Mouse (Mus musculus): ENCODE measurements at regions not wholly inside any gene's neighbourhood (a gene's known extent, or its start where the extent isn't known, plus 50 kb on each side); places are given as distances from the start of the nearest gene placed in this dataset.
A peak's percentile ranks its signal among the peaks of the same experiment; 100 is the strongest.

DNA sequence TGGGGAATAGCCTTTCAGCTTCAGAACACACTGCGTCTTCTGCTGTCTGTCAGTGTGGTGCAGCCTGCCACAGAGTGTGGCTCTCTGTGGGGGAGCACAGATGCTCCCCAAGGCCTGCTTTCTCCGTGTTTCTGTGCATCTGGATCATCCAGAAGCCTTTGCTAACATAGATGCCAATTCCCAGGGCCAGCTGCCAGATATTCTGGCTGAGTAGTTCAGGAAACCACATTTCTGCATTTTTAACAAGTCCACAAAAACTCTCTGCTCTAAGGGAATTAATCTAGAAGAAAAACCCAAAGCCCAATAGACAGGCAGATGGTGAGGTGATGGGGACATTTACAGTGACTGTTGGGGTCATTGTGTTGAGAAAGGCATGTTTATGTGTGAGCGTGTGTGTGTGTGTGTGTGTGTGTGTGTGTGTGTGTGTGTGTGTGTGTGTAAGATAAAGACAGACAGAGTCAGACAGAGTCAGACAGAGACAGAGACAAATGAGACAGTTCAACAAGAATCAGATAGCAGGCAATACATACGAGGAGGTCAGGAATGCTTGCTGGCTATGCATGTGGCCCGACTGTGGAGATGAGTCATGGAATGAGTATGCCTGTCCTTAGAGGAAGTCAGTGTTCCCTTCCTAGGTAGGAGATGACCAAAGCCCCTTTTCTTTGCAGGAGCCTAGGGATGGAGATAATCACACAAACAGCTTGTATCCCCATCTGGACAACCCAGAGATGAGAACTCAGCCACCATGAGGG lies 176.3 kb upstream of the Spaca1 start:
- DNase-seq (ENCODE audit: low spot score in 2 of 2): peak in 1 of 2 experiments; percentile 50

DNA sequence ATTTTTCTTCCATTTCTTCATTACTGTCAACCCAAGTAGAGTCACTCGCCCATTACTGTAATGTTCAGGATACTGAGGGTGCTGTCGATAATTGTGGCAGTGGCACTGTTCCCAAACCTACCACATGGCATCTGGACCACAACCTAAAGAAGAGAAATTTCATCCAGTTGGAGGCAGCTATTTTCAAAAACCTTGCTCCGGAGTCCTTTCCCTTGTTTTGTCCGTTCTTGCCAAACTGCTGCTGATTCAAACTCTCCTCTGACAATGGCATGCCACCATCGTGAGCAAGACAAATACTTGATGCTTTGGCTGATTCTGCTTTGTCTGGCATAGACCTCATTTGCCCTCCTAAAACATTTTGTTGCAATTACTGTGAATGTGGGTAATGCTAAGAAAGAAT lies 176.9 kb upstream of the Spaca1 start:
- DNase-seq (ENCODE audit: low spot score in 2 of 2): no peak

DNA sequence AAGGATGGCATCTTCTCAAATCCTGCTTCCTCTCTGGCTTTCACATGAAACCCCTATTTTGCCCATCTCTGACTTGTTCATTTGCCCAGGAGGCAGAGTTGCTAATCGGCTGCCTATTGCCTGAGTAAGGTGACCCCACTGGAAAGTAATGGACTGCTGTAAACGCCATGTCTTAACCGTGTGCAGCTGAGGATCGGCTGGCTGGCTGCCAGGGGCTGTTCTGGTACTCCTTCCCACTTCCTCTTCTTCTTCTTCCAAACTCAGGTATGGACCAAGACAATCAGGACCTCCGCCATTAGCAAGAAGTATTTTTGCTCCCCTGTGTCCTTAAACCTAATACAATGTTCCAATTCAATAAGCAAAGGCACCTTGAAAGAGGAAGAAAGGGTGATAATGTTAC lies 177.6 kb upstream of the Spaca1 start:
- no peak for DNase-seq (ENCODE audit: low spot score in 2 of 2)

DNA sequence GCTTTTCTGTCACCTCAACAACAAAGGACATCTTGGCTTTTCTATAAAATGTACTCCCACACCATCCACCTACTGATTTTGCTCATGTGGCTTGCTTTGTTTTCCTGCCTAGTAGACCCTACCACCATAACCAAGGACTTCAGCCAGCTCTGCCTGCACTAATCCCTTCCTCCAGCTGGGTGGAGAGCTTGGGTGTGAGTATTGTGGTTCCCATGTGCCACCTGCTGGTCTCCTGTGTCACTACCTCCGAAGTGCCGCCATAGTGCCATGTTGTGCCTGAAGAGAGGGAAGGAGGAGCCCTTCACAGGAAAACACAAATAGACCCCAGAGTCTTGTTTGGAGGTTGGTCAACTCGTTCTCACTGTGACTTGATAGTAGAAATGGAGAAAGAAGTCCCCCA lies 181.3 kb upstream of the Spaca1 start:
- peak; percentile 47 to 78 for DNase-seq (ENCODE audit: low spot score in 2 of 2)

DNA sequence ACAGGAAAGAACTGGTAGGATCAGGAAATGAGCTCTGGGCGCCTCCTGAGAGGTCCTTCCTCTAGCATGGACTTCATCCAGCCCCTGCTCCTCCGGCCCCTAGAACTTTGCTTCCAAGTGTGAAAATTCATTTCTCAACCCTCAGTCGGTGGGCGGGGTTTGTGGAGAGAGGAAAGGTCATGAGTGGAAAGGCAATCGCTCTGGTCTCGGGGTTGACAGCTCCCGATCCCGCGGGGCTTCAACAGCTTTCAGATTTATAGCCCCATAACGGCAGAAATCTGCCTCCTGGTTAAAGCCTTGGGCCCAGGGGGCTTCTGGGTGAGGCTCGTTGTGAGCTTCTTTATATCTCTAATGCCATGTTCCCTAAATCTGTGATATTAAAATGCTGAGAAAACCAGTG lies 184.2 kb upstream of the Spaca1 start:
- DNase-seq (ENCODE audit: low spot score in 2 of 2): no peak

- no peak for DNase-seq (ENCODE audit: low spot score in 2 of 2)
These were observed 184.7 kb upstream of the Spaca1 start for GRCm38 (mm10) chr4:34234645-34235044.

- no peak for DNase-seq (ENCODE audit: low spot score in 2 of 2)
These were observed 187.8 kb upstream of the Spaca1 start for GRCm38 (mm10) chr4:34237791-34238190.

GRCm38 (mm10) chr4:34239624-34240023 lies 189.6 kb upstream of the Spaca1 start:
- no peak for DNase-seq (ENCODE audit: low spot score in 2 of 2)

DNA sequence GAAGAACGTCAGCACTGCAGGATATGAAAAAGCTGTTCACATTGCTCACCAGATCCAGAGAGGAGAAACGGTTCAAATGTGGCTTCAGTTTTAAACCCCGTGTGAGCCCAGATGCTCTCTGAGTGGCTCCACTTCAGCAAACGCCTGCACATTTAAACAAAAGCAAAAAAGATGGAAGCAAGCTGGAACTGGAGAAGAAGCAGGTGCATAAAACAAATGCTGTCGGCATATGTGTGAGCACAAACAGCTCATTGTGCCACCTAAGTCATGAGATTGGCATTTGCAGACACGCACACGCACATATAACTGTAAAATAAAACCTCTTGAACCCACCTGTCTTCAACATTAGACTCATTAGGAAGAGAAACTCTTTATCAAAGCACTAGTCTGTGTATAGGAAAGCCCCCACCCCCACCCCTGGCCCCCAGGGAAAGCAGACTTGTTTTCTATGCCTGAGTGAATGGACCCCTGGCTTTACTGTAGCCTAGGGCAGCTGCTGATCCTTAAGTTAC lies 191.1 kb upstream of the Spaca1 start:
- no peak for DNase-seq (ENCODE audit: low spot score in 2 of 2)

- no peak for DNase-seq (ENCODE audit: low spot score in 2 of 2)
These were observed 191.7 kb upstream of the Spaca1 start for GRCm38 (mm10) chr4:34241673-34242072.

DNA sequence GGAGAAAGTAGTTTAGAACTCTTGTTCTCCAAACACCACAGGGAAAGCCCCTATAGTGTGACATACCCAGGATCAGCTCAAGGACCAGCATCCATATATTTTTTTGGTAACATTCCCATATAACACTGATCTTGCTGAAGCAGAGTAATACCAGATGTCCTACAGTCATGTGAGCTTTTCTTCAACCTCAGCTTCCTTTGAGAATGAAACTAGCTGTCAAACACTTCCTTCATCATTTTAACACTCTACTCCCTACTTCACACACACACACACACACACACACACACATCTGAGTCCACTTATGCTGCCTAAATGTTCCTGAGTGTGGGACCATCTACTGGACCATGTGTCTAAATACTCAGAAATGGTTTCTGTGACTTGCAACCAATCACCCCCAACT lies 209.5 kb upstream of the Spaca1 start:
- DNase-seq (ENCODE audit: low spot score in 2 of 2): no peak

DNA sequence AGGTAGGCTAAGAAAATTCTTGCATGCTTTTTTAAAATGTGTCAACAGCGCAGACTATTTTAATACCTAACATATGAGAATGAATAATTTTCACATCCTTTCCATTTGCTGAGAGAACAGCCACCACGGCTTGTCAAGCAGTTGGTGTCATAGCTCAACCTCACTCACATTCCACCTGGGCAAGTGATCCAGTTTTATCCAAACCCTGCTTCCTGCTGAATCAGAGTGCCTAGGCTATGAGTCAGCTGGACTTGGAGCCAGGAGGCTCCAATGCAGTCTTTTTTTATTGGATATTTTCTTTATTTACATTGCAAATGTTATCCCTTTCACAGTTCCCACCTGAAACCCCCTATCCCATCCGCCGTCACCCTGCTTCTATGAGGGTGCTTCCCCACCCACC lies 210.5 kb upstream of the Spaca1 start:
- DNase-seq (ENCODE audit: low spot score in 2 of 2): no peak

DNA sequence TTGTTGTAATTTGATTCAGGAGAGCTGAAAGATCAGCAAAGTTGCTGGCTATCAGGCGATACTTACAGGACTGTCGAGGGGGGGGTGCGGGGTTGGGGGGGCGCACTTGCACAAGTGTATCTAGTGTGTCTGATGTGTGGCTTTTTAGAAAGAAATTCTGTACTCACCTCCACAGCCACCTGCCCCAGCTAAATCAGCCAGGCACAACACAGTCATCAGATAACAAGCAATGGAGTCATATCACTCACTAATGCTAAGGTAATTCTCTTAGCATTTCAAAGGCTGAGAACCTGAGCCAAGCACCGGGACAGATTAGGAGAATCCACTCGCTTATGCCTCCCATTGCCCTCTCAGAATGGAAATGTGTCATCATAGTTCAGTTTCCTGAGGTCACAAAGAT lies 211.8 kb upstream of the Spaca1 start:
- DNase-seq (ENCODE audit: low spot score in 2 of 2): no peak

DNA sequence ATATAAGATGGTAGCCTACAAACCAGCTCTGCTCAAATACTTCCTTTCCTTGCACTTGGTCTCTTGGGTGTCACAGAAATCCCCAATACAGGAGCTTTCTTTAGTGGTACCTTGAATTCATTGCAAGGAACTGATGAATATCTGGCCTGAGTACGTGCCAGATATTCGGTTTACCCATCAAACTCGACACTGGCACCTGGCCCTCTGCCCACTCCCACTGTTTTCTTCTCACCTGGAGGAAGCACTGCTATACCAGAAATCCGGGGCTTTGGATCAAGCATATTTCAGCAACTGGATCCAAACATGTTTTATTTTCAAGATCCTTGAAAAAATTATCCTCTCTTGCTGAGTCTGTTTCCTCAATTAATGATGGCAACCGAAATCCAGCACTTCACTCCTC lies 214.4 kb upstream of the Spaca1 start:
- peak in 1 of 2 experiments; percentile 37 for DNase-seq (ENCODE audit: low spot score in 2 of 2)

DNA sequence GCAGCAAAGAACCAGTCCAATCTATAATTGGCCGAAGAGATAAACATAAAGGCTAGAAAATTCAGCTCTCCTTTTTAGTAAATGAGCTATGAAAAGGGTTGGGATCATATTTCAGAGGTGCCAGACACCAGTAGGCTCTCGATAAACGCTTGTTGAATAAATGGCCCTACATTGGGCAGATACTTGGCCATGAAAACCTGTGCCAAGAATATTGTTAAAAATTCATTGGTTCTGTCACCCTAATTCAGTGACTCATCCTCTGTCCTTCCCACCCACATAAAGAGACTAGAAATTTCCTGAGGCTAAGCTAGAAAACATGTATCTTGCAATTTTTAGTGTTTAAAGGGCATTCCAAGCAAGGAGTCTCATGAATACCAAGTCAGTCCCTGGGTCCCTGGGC lies 224.3 kb upstream of the Spaca1 start:
- no peak for DNase-seq (ENCODE audit: low spot score in 2 of 2)

- no peak for DNase-seq (ENCODE audit: low spot score in 2 of 2)
These were observed 225.4 kb upstream of the Spaca1 start for GRCm38 (mm10) chr4:34275372-34275771.

DNA sequence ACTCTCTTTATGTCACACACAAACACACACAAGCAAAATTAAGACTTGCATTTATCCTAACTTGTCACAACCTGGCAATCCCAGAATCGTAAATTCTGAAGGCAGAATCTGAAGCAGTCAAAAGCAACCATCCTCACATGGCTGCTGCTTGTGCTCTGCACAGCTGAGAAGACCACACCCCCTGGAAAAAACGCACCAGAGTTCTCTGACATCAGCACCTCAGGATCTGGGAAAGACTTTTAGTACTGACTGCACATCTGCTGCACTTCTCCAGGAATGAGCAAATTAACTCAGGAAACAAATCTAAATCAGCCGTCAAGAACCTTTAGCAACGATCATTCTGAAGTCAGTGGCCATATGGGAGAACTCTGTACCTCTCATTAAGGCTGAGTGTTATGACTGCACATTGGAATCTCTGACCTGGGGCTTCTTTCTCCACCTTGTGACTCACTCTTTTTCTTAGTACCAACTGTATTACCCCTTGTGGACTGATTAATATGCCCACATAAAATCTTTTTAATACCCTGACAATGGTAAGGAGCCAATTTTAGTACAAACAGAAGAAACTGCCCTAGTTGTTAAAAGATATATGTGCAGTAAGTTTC lies 248.1 kb upstream of the Akirin2 start:
- DNase-seq (ENCODE audit: low spot score in 2 of 2): no peak

GRCm38 (mm10) chr4:34308921-34309563 lies 241.7 kb upstream of the Akirin2 start:
- DNase-seq (ENCODE audit: low spot score in 2 of 2): peak in 1 of 2 experiments; percentile 13

GRCm38 (mm10) chr4:34310061-34310642 lies 240.6 kb upstream of the Akirin2 start:
- no peak for DNase-seq (ENCODE audit: low spot score in 2 of 2)

GRCm38 (mm10) chr4:34315848-34316247 lies 234.9 kb upstream of the Akirin2 start:
- DNase-seq (ENCODE audit: low spot score in 2 of 2): no peak

- DNase-seq (ENCODE audit: low spot score in 2 of 2): no peak
These were observed 227.9 kb upstream of the Akirin2 start for GRCm38 (mm10) chr4:34322841-34323240.

DNA sequence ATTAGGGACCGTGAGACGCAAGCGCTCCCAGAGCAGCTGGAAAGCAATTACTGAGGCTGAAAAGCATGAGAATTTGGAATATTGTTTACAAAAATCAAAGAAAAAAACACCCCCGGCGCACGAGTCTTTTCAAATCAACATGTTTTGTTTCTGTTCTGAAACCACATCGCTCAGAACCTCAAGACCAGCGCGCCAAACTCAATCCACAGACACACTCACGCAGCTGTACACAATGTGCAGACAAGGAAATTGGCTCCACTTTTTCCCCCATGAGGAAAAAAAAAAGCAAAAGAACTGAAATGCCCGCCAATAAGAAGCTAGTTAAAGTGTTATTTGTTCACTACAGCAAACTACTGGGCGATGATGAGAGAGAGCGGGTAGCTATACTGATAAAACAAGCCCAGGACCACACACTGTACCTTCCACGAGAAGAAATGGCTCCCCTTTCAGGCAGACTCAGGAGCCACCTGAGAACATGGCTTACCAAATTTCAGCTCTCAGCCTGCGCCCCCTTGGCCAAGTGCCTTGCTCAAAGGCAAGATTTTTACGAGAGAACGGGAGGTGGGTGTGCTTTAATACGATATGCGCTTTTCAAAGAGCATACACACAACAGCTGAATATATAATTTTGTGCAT lies 222.5 kb upstream of the Akirin2 start:
- no peak for DNase-seq (ENCODE audit: low spot score in 2 of 2)

All from cerebellum, postnatal 4 days (tissue).